Mouse (Mus musculus): ENCODE measurements around the gene Nrxn3.

The Nrxn3 gene

DNA sequence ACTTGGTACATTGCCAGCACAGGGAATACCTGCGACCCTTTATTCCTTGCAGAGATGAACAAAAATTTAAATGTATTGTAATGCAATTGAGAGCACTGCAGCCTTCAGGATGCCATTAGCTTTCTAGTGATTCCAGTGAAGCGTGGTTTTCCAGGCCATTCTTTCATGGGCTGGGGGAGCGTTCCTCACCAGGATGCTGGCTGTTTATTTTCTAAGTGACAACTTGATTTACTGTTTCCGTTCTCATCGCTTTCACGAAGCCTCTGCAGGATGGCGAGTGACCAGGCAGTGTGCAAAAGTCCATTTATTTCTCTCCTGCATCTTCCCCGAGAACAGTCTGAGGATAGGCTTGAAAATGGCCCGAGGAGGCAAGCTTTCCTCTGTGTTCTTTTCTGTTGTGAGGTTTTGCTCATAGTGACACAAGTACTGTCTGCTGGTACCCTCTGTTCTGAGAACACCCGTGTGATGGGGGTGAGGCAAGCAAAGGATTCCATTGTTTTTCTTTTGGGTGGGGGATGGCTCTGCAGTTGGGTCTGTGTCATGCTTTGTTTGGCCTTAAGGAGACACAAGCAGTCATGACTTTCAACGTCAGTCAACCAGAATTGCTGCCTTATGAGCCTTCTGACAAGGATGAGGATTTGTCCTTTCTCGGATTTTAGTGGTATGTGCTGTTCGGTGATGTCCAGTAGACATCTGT lies 457.4 kb downstream of the Nrxn3 start:
- DNase-seq (ENCODE audit: low spot score in 2 of 2) = no peak

DNA sequence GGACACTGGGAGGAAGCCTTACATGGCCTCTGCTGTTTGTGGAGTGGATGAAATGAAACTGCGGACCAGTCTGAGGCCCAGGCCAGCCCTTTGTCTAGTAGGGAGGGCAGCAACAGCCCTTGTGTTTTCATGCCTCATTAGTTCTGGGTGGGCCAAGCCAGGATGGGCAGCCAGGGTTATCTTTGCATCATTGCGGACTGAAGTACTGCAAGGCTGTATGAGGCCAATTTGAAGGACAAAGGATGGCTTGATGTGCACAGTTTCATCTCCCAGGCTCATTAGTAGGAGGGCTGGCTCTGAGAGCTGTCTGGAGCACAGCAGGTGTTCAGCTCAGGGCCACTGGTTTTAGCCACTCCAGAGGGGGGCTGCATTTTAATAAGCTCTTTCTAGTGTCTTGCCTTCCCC lies 458.5 kb downstream of the Nrxn3 start:
- no peak for DNase-seq (ENCODE audit: low spot score in 2 of 2)

DNA sequence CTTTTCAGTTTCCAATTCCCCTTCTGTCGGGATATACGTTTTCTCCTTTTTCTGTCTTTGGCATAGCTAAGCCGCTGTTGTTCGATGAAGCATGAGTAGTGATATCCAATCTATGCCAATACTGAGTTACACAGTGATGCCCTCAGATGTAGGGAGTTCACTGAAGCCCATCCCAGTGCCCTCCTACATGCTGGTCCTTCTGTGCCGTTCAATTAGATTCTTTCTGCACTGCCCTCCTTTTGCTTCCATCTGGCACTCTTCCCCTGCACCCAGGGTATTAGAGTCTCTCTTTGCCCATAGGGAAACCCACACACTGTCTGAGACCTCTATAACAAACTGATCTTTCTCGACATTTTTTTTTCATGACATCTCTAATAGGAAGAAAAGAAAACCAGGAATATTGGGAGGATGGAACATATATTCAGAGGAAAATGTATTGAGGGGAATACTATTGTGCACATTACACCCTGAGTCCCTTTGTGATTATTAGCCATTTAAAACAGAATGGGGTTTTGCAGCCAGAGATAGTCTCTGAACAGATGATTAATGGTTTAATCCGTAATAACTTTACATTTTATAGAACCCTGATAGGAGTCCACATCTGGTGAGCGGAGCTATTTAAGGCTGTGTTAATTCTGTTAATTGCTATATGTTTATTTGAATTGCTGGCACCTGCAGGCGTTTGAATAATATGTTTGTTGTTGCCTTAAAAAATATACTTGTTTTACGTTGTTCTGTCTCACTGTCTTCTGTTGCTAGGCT lies 476.3 kb downstream of the Nrxn3 start:
- no peak for DNase-seq (ENCODE audit: low spot score in 2 of 2)

DNA sequence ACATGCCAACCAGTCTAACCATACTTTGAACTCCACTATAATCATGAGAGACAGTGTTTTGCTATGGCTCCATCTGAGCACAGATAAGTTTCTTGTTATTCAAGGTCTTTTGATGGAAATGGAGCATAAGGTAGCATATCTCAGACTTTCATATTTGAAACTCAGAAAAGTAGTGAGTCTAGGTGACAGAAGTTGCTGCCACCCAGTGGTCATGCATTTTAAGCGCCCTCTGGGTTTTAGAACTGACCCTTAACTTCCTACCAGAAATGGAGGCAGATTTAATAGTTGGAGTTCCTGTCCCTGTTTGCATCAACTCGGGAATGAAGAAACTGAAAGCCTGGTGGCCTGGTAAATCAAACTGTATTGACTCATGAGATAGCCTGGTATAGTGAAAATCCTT lies 488.9 kb downstream of the Nrxn3 start:
- DNase-seq (ENCODE audit: low spot score in 2 of 2) = no peak

DNA sequence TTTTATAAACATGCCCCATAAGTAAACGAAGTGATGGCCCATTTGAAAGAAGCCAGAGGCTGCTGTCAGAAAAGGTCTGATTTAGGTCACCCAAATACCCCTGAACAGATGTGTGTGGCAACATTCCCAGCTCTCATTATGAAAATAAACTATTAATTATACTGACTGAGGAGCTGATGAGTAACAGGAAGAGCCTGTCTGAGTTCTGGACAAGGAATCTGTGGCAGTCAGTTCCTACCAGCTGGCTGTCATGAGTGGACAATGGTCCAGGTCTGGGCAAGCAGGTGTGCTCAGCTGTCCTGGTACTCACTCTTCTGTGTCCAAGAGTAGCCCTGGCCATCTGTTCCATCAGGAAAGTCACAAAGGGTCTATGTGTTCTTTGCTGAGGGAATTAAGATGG lies 517.1 kb downstream of the Nrxn3 start:
- DNase-seq (ENCODE audit: low spot score in 2 of 2) = no peak

DNA sequence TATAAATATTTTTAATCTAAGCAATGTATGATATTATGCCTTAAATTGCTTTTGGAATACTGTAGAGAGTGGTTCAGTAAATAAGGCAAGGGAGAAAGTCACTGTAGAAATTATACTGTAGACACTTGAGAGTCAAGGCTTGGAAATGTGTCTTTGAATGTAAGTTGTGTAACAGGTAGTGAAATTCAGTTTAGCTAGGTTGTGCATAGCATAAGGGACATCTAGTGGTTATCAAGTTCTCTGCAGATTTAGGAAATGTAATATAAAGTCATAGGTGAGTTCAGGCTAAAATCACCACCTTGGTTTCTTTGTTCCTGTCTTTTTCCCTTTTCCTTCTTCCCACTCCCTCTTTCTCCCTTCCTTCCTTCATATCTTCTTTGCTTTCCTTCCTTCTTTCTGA lies 518.9 kb downstream of the Nrxn3 start:
- no peak for DNase-seq (ENCODE audit: low spot score in 2 of 2)

DNA sequence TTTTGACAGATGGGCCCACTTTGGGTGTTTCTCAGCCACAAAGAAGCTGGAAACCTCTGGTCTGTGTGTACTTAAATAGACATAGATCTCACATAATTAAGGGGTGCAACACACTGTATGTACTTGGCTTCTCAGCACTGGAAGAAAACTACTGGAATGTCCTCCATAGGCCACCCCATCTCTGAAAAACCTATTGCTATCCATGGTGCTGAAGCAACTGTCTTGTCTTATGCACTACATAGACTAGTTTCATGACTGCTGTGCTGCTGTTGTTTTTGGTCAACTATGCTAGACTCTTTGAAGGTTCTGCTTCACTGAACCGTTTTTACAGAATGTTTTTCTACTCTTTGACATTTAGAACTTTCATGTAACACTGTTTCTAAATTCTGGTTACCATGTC lies 519.8 kb downstream of the Nrxn3 start:
- DNase-seq (ENCODE audit: low spot score in 2 of 2) = no peak

DNA sequence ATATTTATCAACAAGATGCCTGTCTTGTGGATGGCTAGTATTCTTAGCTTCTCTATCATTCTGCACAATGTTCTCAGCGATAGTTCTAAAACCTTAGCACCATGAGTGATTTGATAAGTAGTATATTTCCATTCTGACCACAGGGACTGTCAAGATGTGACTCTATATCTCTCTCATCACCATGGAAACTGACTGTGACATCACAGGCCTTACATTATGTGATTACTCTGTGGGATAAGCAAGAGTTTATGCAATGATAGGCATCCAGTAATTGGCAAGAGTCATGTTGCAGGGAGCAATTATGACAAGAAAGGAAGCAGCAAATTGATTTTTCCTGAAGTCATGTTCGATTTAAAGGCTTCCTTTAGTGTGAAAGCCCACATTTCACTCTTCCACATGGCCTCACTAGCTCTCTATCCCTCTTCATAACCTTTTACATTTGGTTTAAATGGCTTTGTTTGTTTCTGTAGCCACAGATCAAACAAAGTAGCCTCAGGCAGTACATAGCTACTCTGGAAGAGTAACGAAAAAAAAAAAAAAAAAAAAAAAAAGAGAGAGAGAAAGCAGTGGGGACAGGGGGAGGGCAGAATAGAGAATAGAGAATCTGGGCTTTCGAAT lies 532.7 kb downstream of the Nrxn3 start:
- no peak for DNase-seq (ENCODE audit: low spot score in 2 of 2)

DNA sequence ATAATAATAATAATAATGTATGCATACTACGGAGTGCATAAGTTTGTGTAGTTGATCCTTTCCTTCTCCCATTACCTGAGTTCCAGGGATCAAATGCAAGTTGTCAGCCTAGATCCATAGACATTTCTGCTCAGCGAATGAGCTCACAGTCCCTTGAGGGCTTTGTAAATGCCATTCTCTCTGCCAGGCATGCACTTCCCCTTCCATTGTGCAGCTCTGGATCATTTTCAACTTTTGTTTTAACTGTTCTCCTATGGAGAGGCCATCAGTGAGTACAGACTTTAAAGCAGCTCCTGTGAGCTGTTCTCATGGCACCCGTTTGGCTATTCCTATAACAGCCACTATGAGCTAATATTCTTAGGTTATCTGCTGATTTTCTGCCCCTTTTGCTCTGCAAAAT lies 536.2 kb downstream of the Nrxn3 start:
- no peak for DNase-seq (ENCODE audit: low spot score in 2 of 2)

DNA sequence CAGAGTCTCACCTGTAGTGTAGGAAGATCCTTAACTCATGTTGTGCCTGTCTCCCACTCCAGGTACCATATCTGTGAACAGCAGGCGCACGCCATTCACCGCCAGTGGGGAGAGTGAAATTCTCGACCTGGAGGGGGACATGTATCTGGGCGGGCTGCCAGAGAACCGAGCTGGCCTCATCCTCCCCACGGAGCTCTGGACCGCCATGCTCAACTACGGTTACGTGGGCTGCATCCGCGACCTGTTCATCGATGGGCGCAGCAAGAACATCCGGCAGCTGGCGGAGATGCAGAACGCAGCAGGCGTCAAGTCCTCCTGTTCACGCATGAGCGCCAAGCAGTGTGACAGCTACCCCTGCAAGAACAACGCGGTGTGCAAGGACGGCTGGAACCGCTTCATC lies 537.4 kb downstream of the Nrxn3 start:
- DNase-seq (ENCODE audit: low spot score in 2 of 2) = no peak

DNA sequence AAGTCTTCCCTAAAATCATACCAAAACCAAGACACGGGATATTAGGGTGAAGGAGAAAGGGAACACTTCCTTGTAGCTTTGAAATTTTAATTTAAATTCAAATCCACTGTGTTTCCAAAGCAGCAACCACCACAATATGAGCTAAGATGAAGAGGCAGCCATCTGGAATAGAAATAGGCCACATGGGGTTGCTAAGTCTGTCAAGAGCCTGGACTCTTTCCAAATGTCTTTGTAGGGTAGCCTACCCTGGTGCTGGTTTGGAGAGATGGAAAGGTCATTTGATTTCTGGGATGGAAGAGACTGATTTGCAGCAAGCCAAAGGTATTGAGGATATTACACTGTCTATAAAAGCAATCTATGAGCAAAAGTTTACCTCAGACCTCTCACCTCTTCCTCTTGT lies 539.6 kb downstream of the Nrxn3 start:
- DNase-seq (ENCODE audit: low spot score in 2 of 2) = no peak

DNA sequence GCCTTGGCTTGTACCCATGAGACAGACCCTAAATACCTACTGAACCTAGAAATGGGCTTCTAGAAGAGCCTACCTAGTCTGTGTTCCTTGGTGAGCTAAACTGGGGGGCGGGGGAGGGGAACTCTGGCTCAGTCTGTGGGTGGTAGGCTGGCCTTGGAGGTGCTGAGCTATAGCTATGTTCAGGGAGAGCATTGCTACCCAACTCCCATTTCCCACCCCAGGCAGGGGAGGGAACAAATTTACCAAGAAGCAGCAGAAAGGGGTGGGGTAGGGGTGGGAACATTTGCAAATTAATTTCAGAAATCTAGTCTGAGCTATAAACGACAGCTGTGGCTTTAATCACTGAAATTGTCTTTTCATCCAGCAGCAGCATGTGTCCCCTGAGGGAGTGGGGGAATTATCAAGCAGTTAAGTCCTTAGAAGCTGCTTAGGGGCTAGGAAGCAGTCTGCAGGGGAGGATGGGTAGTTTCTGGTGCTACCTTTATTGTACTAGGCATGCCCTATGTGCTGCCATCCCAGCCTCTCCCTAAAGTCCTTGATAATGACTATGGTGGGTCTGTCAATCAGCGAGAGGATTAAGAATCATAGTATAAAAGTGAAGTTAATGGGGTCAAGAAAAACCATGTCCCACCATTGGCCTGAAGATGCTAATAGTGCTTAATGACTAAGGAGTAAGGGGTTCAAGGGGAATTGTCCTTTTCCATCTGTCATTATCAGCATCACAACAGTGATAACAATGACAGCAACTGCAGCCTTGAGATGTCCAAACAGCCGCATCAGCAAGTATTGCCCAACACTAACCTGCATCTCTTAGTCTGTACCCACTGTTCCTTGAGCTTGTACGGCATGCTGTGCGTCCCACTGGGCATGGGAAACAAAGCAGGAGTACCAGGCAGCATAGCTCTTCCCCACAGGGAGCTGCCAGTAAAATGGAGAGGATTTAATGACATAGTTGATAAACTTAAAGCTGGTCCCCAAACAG lies 560.0 kb downstream of the Nrxn3 start:
- DNase-seq (ENCODE audit: low spot score in 2 of 2) = no peak

DNA sequence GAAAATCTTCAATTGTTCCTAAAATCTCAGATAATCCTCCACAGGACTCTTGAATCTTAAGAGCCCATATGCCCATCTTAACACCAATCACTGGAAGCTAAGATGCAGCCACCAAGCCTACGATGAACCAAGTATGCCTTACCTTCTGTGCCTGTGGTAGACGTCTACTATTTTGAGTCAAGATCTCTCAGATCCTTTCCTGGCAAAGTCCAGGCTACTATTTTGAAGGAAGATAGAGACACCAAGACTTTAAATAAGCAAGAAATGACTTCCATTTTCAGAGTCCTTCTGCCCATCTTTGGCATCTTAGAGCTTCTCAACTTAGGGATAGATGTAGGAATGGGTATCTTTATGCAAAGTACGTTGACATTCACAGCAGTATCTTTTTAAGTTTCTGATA lies 561.7 kb downstream of the Nrxn3 start:
- no peak for DNase-seq (ENCODE audit: low spot score in 2 of 2)

DNA sequence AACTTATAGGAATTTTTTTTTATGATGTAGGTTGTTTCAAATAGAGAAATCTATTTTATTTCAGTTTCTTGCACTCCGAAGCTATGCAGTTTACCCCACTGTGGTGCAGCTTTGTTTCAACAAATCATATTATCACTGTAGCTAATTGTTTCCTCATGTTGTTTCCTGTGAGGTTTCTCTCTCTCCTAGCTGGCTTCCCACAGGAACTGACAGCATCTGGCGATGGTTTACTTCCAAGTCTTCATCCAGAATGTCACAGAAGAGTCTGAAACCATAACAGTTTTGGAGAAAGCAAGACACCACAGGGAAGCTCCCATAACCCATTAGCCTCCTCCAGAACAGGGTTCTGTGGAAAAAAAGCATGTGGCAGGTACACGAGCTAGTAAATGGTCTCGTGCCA lies 564.4 kb downstream of the Nrxn3 start:
- DNase-seq (ENCODE audit: low spot score in 2 of 2) = no peak

DNA sequence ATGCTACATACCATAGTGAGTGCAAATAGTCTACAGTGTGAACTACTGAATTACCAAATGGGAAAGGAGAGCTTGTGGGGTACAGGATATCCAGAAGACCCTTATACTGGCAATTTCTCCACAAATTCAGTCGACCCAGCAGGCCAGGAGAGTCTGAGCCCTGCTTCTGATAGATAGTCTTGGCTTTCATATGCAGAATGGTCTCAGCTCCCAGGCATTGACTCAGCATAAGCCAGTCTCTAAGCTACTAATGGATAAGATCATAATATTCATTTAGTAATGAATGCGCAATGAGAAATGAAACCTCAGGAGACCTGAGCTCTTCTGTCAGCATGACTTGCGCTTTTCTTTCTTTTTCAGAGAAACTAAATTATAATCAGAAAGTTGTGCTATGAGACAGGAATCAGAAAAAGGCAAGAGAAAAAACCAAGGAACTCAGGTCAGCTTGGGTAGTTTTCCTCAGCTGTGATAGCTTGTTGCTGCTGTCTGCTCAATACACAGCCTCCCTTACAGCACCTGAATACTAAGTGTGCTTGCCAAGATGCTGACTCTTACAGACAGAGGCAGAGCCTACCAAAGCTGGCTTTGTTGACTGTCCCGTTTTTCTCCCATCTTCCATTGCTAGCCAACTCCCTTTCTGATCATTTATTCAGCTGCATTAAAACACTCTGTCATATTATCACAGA lies 567.1 kb downstream of the Nrxn3 start:
- no peak for DNase-seq (ENCODE audit: low spot score in 2 of 2)

DNA sequence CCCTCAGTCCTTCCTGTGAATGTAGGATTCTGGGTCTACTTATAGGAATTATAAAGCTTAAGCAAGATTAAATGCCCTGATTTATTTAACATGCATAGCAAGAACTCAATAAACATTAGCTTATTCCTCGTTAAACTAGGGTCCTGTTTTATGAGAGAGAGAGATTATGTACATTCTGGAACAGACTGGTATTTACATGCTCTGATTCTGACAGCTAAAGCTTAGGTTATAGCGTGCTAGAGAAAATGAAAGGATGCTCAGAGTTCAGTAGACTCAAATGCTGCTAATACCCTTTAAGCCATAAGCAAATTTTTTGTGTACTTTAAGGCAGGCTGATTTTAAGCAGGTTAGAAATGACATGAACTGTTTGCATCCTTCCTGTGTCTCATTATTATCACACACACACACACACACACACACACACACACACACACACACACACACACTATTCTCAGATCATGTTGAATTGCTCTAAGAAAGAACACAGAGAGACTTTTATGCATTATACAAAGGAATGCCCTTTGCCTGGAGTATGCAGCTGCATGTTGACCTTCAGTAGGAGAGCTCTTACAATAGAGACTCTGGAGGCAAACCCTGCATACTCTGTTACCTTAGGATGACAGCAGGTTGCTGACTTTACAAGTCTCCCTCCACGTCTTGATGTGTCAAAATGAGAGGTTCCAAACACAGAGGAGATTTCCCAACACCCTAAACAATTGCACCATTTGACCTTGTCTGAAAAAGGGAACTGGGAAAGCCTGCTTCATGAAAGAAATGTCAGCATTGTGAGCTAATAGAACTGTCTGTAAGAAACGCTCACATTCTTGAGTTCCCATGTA lies 568.3 kb downstream of the Nrxn3 start:
- DNase-seq (ENCODE audit: low spot score in 2 of 2) = no peak

DNA sequence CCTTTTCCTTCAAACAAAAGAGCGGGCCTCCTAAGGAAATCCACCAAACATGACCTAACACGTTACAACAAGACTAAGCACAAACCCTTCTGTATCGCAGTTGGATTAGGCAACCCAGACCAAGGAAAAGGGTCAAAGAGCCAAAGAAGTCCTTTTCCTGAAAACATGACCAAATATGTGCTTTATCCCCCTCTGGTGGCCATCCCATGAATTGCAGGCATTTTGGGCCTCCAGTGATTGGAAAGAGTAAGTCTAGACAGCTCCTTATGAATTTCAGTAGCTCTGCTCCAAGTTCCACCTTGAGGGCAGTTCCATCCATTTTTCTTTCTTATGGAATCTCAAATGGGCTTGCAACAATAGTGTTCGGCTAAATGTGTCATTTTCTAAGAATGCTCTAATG lies 579.3 kb downstream of the Nrxn3 start:
- DNase-seq (ENCODE audit: low spot score in 2 of 2) = peak in 1 of 2 experiments; percentile 2

DNA sequence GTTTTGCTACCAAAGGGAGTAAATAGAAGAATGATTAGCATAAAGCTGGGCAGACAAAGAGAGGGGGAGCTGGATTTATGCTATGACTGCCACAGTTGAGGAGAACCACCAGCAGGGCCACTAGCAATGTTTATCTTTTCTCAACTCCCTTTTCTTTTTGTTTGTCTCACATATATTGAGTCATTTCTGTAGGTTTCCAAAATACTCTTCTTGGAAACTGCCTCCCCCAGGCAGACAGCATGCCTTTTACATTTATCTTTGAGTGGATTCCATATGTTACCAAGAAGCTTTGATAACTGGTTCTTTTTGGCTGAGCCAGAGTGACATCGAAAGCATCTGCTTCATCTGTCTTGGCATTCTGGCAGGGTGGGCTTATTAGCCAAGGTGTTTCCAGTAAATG lies 587.5 kb downstream of the Nrxn3 start:
- DNase-seq (ENCODE audit: low spot score in 2 of 2) = no peak

DNA sequence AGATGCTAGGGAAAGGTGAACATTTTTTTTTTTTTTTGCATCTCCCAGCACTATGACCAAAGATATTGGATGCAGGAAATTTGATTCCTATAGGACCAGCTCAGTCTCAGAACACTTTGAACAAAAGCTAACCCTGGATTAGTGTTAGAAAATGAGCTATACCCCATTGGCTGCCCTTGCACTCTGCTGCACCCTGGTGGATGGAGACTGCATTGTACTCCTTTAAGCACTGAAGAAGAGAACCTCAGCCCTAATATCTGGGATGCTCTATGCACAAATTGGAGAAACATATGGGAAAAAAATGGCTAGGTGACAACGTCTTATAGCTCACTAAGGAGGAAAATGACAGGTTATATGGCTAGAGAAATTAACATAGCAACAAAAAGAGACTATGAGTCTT lies 589.9 kb downstream of the Nrxn3 start:
- DNase-seq (ENCODE audit: low spot score in 2 of 2) = no peak

DNA sequence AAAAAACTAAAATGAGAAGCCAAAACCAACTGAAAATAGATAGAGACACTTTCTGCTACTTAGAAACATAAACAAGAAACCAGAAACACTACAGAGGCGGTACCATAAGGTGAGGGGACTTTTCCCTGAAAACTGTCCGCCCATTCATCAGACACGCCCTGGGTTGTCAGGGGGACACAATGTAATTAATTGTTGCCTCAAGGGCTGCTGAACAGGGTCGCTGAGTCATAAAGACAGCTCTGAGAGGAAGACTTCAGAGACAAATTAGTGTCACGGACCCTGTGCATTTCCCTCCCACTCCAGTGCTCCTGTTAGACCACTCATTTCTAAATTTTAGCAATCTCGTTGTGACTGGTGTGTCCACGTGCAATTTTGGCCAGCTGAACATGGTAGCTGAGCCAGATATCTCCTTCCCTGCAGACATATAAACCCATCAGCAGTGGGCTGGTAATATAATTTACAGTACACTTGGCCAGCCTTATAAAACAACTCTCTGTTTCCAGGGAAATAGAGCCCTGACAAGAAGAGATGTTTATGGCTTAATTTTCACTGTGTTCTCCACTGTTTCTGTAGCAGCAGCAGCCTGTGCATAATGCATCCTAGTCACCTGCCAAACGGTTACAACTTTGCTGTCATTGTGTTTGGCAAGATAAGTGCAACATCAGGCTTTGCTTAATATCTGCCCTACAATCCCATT lies 603.3 kb downstream of the Nrxn3 start:
- DNase-seq (ENCODE audit: low spot score in 2 of 2) = no peak

Measured in spleen, postnatal 36 days (tissue).